Mouse (Mus musculus) megakaryocyte progenitor cell, adult 5-6 weeks (primary cell): ENCODE results near the gene Retsat. TPM values are rescaled to one million over a fixed set of nuclear protein-coding genes. Genes with fewer than 3 reads are reported as not detected.

Source experiments
- ATAC-seq: replicated peaks from 2 replicates; pipeline ENCODE4 v1.8.0; 2016; ENCODE audit warnings: mild to moderate bottlenecking, moderate TSS enrichment, inconsistent platforms; ENCODE audit not compliant: poor library complexity
- total RNA-seq, 2 experiments: library from RNA; stranded (forward) in 1 of 2; stranded (reverse) in 1 of 2; fragments of 157-497, 149-512 nt in 1 of 2; fragments of 200-1000 nt in 1 of 2; gene quantifications; 2 replicates each; pipeline versions ENCODE4 v1.2.3 to v1.2.4; 2015 to 2017

The Retsat gene
- total RNA-seq, 2 experiments from 2014 or later, result 20.3 to 27.5 TPM

- ATAC-seq, result no peak
Measured at GRCm38 (mm10) chr6:72586701-72587100, 11.6 kb upstream of the Retsat start.

GRCm38 (mm10) chr6:72588307-72588706, 10.0 kb upstream of the Retsat start:
- ATAC-seq, result no peak

GRCm38 (mm10) chr6:72590111-72590510, 8.2 kb upstream of the Retsat start:
- no peak for ATAC-seq

GRCm38 (mm10) chr6:72593011-72593803, 5.1 kb upstream of the Retsat start:
- ATAC-seq, result no peak

- no peak for ATAC-seq
Measured at GRCm38 (mm10) chr6:72593914-72594313, 4.4 kb upstream of the Retsat start.

- no peak for ATAC-seq
Measured at GRCm38 (mm10) chr6:72597083-72597874, 996 bp upstream of the Retsat start.

GRCm38 (mm10) chr6:72598791-72599557, 699 bp downstream of the Retsat start:
- no peak for ATAC-seq

GRCm38 (mm10) chr6:72600216-72600615, 1.9 kb downstream of the Retsat start:
- no peak for ATAC-seq

GRCm38 (mm10) chr6:72600771-72601170, 2.5 kb downstream of the Retsat start:
- no peak for ATAC-seq

- peak; percentile 74 for ATAC-seq
Measured at GRCm38 (mm10) chr6:72601732-72602131, 3.5 kb downstream of the Retsat start.

- ATAC-seq, result no peak
Measured at GRCm38 (mm10) chr6:72604066-72604465, 5.8 kb downstream of the Retsat start.

GRCm38 (mm10) chr6:72607060-72607459, 8.8 kb downstream of the Retsat start:
- no peak for ATAC-seq

- no peak for ATAC-seq
Measured at GRCm38 (mm10) chr6:72607676-72608075, 9.4 kb downstream of the Retsat start.

- ATAC-seq, result no peak
Measured at GRCm38 (mm10) chr6:72608662-72609184, 10.4 kb downstream of the Retsat start.

GRCm38 (mm10) chr6:72610261-72610660, 12.0 kb downstream of the Retsat start:
- no peak for ATAC-seq

GRCm38 (mm10) chr6:72615151-72615550, 16.9 kb downstream of the Retsat start:
- ATAC-seq, result no peak

GRCm38 (mm10) chr6:72615561-72616375, 17.5 kb downstream of the Retsat start:
- no peak for ATAC-seq

- peak; percentile 96 for ATAC-seq
Measured at GRCm38 (mm10) chr6:72616643-72617288, 18.5 kb downstream of the Retsat start, which contains the start of gene Tgoln1. Tgoln1 (minus strand) TSS chr6:72617000.

GRCm38 (mm10) chr6:72619734-72620532, 21.7 kb downstream of the Retsat start:
- no peak for ATAC-seq
